Mouse (Mus musculus) spleen, postnatal 10 days (tissue): ENCODE measurements around the gene Olfr316.
A peak's percentile ranks its signal among the peaks of the same experiment; 100 is the strongest.
"Not testable (repeated sequence)": the region's sequence is repeated elsewhere in the genome, so short reads cannot be mapped to it uniquely, and the experiment has no call there.

ENCODE experiments used
- DNase-seq, 2 experiments: peaks; one replicate each; pipeline ENCODE4 v3.0.0; 2021 to 2022; ENCODE audit warnings: low spot score in 2 of 2

The Olfr316 gene

GRCm38 (mm10) chr11:58752434-58752833 is at the start of gene Olfr316:
Olfr316 (plus strand) TSS chr11:58752734.
- DNase-seq = no peak

- no peak for DNase-seq
These were observed 43.4 kb upstream of the Olfr316 start for GRCm38 (mm10) chr11:58709086-58709485.

DNA sequence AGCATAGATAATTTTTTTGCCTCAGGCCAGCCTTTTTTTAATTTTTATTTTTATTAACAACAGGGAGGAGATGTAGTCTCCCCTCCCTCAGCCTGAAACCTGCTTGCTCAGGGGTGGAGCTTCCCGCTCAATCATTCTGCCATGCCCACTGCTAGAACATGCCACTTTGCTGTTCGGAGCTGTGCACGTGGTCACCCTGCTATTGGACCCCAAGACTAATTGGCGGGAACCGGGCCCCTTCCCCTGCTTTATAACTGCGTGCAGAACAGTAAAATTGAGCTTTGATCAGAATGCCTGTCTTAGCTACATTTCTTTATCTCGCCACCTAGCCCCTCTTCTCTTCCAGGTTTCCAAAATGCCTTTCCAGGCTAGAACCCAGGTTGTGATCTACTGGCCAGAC is 34.8 kb upstream of the Olfr316 start:
- DNase-seq = not testable (repeated sequence)

GRCm38 (mm10) chr11:58719701-58720100 is 32.8 kb upstream of the Olfr316 start:
- no peak for DNase-seq

DNA sequence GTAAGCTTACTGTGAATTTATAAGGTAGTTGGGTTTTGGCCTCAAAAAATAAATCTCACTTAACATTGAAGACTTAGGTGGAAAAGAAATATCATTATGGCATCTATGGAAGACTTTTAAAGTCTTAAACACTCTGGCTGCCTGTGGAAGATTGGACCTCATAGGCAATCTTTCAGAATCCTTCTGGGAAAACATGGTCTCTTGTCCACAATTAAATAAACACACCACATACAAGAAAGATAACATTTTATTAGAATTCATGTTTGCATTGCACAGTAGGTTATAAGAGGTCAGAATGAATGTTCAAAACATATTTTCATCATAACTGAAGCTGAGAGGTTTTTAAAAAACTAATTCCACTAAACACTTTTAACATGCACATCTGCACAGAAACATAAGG is 28.6 kb upstream of the Olfr316 start, which contains the start of gene Olfr318:
TSS of gene Olfr318 (minus strand) at position 101 of the 400 bp plus-strand sequence.
- no peak for DNase-seq

DNA sequence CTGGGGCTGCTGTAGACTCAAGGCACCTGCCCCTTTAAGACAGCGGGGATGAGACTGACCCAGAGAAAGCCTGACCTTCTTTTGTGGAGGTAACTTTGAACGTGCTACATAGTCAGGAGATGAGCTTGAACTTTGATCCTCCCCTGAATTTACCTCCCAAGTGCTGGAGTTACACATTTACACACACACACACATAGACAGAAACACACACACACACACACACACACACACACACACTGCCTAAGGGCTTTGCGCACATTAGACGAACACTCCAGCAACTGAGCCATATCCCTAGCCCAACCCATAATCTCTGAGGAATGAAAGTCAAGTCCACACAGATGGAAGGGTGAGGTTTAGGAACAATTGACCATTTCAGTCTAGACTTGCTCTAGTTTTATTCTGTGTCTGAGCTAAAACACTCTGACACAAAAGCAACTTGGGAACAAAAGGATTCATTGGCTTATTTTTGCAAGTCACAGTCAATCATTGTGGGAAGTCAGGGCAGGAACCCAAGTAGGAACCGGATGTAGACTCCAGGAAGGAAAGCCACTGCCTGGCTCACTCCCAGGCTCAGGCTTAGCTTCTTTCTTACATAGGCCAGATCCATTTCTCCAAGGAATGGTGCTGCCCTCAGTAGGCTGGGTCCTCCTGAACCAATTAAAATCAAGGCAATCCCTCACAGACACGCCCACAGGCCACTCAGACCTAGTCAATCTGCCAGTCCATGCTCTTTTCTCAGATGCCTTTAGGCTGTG is 24.5 kb upstream of the Olfr316 start:
- not testable (repeated sequence) for DNase-seq

GRCm38 (mm10) chr11:58733372-58733771 is 19.2 kb upstream of the Olfr316 start:
- no peak for DNase-seq

- DNase-seq = no peak
These were observed 13.7 kb upstream of the Olfr316 start, which contains the start of gene Olfr317 for GRCm38 (mm10) chr11:58738792-58739262. Olfr317 (minus strand) TSS chr11:58739212.

DNA sequence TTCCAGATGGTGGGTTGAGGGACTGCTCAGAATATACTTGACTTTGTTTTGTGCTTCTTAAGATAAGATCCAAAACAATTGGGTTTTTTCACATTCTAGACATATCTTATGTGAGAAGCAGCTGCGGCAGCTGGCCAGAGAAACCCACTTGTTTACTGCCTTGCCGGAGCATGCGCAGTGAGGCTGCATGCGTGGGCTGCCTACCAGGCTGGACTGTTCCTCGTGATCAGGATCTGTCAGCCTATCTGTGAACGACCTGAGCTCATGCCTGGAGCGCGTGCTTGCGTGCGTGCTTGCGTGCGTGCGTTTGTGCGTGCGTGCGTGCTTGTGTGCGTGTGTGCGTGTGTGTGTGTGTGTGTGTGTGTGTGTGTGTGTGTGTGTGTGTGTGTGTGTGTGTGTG is 1.4 kb upstream of the Olfr316 start:
- DNase-seq = not testable (repeated sequence)

GRCm38 (mm10) chr11:58772888-58773287 is 20.4 kb downstream of the Olfr316 start, which contains the start of gene Olfr315:
Olfr315 (plus strand) TSS chr11:58773188.
- no peak for DNase-seq

DNA sequence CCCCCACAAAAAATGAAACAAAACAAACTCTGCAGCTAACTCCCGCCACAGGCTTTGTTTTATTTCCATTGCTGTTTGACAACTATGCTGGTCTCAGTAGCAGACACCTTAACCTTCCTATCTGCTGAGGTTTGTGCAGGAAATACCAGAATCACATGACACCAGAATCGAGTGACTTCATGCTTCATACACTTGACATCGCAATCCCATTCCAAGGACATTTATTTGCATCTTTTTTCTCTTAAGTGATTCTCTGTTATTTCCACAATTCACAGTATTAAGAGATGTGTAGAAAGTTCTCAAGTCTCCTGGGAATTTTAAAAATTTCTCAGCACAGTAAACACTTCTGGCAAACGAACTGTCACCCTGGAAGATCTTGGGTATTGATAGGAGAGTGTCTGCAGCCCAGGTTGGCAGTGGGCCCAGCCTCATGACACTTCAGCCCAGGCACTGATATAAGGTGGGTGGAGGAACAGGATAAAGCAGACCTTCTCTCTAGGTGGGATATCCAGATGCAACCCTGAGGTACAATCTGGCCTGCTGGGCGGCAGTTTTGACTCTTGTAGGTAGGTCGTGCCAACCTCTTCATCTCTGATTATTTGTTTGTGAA is 30.1 kb downstream of the Olfr316 start, which contains the start of gene Olfr314:
TSS of gene Olfr314 (plus strand) at position 473 of the 610 bp plus-strand sequence.
- DNase-seq = peak in 1 of 2 experiments; percentile 8

GRCm38 (mm10) chr11:58784182-58784581 is 31.6 kb downstream of the Olfr316 start:
- DNase-seq = no peak

DNA sequence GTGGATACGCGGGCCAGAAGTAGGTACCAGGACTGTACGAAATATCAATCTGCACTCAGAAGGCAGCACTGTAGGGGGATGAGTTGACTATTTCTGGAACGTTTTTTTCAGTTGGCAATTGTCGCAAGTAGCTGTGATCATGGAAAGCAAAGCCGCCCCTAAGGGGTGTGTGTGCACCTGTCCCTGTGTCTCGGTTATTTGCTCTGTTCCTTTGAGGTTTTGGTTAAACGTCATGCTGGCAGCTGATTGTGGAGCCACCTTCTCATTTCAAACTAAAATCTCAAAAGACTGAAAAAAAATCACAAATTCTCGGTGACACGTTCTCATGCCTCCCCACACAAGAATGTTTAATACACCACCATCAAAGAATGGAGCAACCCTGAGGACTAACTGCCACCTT is 35.1 kb downstream of the Olfr316 start:
- peak in 1 of 2 experiments; percentile 8 for DNase-seq

GRCm38 (mm10) chr11:58788346-58788745 is 35.8 kb downstream of the Olfr316 start:
- DNase-seq = peak in 1 of 2 experiments; percentile 13

DNA sequence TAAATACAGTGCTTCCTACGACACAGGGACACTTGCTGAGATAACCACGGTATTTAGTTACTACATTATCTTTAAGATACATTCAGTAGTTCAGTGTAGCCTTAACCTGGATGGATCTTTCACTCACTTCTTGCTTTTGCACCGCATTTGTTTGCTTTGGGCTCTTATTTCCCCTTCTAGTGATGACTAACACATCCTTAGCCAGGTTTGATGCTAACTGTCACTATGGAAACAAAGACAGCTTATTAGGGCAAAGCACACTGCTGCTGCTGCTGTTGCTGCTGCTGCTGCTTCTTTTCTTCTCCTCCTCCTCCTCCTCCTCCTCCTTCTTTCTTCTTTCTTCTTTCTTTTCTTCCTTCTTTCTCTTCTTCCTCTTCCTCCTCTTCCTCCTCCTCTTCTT is 37.0 kb downstream of the Olfr316 start:
- DNase-seq = no peak

GRCm38 (mm10) chr11:58790053-58790452 is 37.5 kb downstream of the Olfr316 start:
- DNase-seq = no peak

DNA sequence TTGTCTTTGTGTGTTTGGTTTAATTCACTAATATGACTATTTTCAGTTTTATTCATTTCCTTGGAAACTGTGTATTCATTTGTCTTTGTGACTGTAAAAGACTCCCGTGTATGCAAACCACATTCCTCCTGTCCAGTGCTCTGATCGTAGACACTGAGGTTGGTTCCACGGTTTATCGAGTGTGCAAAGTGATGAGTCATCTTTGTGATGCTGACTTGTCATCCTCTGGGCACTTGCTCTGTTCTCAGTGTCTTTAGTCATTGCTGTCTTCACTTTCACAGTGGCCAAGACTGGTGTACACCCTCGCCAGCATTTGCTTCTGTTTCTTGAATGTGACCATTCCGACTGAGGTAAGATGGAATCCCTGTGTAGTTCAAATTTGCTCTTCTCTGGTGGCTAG is 38.1 kb downstream of the Olfr316 start:
- no peak for DNase-seq

GRCm38 (mm10) chr11:58795856-58796255 is 43.3 kb downstream of the Olfr316 start:
- DNase-seq = peak in 1 of 2 experiments; percentile 41

DNA sequence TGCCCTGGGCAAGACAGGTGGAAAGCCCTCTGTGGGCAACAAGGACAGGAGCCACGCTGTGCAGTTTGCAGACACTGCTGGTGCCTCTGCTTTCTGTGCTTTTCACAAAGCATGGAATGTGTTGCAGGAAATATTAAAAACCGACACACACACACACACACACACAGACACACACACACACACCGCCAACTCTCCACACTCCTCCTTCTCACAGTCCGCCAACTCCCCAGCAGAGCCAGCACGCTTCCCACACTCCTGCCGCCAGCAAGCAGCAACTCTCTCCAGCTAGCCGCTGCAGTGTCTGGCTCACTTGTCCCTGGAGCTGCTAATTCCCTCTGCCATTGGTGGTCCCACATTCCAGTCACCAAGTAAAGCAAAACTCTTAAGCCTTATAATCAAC is 44.3 kb downstream of the Olfr316 start:
- DNase-seq = no peak

DNA sequence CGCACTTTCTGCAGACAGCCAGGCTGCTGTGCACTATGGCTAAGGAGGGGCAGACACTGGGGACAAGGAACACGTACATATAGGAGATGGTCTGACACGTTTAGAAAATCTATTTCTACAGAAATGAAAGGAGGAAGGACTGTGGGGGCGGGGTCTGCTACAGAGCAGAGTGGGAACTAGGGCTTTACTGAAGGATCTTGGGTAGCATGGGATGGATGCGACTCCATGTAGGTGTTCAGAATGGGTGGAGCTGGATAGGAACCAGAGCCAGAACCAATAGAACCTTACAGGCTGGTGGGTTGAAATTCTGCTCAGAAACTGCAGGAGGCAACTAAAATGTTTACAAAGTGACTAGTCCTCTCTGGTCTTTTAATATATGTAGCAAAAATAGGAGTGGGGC is 47.2 kb downstream of the Olfr316 start:
- DNase-seq = no peak

DNA sequence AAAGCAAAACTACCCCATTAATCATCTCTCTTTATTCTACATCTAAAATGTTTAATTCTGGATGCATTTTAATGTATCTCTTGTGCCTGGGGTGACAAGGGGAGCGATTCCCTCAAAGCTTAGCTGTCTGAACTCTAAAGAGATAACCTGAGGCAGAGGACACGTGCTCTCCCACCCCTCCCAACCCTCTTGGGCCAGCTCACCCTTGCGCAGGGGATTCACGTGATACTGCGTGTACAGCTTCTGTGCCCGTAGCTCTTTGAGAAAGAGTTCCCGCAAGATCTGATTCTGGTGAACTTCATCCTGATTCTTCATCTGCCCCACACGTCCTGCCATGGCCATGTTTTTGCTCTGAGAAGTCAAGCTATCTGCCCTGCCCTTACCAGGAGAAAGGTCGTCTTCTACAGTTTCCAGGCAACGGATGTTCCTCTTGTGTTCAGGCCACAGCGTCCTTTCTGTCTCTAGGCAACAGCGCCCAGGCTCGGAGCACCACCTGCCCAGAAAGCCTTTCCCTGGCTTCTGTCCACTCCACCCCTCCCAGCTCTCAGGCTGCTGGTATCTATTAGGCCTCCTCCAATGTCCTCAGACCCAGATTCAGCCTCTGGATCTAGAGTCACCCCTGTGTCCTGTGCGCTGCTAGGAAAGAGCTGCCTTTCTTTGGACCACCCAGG is 49.2 kb downstream of the Olfr316 start, which contains the start of gene Fam183b:
TSS of gene Fam183b (minus strand) at position 403 of the 671 bp plus-strand sequence.
- no peak for DNase-seq

DNA sequence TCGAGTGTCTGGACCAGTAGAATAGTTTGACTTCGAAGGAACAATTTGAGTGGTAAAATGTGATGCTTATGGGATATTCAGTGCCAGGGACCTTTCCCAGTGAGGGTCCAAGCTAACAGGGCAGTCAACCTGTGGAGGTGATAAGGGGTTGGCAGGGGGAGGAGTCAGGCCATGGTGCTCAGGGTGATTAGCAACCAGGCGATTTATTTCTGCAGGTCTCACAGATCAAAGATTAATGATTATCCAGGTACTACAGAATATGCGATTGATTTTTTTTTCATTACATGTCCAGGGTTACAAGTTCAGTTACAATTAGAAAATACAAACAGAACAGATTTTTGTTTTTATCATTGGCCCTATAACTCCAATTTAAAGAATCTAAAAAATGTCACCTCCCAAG is 51.3 kb downstream of the Olfr316 start:
- no peak for DNase-seq
